Mouse (Mus musculus) testis, adult 2 months (tissue): Measurements from ENCODE around the gene Dlg2.

Source experiments
- CTCF ChIP-seq: fragments of 200-500 bp; IDR thresholded peaks from 2 replicates; pipeline ENCODE4 v1.5.1; 2012; ENCODE audit warnings: low read depth, mild to moderate bottlenecking, inconsistent platforms, low read length, moderate library complexity; ENCODE audit not compliant: control insufficient read depth, insufficient read depth, insufficient replicate concordance
- POLR2A ChIP-seq: fragments of 200-500 bp; IDR thresholded peaks from 2 replicates; pipeline ENCODE4 v1.6.1; 2012; ENCODE audit warnings: low read depth, mild to moderate bottlenecking, inconsistent platforms, low read length, moderate library complexity; ENCODE audit not compliant: control insufficient read depth

DNA sequence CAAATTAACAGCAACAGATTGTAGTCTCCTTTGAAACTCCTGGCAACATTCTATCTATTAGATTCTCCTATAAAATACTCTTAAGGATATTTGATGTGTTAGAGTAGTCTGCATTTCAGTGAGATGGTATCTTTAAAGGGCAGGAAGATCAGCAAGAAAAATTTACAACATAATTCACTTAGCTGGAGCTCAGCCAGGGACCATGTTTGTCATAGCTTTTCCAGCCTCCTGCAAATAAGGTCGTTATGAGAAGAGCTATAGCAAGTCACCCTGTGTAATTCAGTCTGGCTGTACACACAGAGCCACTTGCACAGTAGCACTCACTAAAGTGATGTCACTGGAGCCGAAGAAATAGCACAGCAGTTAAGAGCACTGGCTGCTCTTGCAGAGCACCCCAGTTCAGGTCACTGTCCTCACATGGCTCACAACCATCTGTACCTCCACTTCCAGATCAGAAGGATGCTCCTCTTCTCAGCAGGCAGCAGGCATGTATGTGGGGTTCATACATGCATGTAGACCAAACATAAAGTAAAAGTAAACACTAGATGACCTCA lies 1850.9 kb downstream of the Dlg2 start:
- TF ChIP-seq CTCF (no peak), POLR2A (no peak)
